Mouse (Mus musculus): ENCODE measurements around the gene Metrn. TPM values are rescaled to one million over a fixed set of nuclear protein-coding genes. Genes with fewer than 3 reads are reported as not detected.
A peak's percentile ranks its signal among the peaks of the same experiment; 100 is the strongest.

Gene Metrn
- 10 to 100 TPM; 40.4 to 41.0 TPM for total RNA-seq (2021)
- long read RNA-seq, experiment 1, partial matches to known transcripts, result 0 of 1 reads
- long read RNA-seq, experiment 1, other reads (novel, unspliced or antisense), result 0 of 1 reads
- long read RNA-seq, experiment 2, partial matches to known transcripts, result 0 of 7 reads
- long read RNA-seq, experiment 2, other reads (novel, unspliced or antisense), result 2 of 7 reads

- peak within 1 kb of the TSS; percentile 83 for H3K4me3 ChIP-seq
- H3K27ac ChIP-seq, result peak within 1 kb of the TSS; percentile 87
- DNase-seq, result peak; percentile 93
- no peak for TF ChIP-seq CTCF (IDR thresholded peaks at IDR 0.05)
- intact Hi-C loops (cut with DNase I), result loop anchor here (10.0 kb wide), 1 partner anchor 222 kb away; the partner anchor contains the start of genes Lmf1 and Sox8
These were observed at the start of gene Metrn for GRCm38 (mm10) chr17:25796951-25797369. Gene Metrn (minus strand): TSS chr17:25797136.

GRCm38 (mm10) chr17:25844396-25844901 lies 47.5 kb upstream of the Metrn start, which contains the start of gene Rhot2:
Gene Rhot2 (minus strand): TSS chr17:25844851.
- H3K4me3 ChIP-seq, result peak within 1 kb of the TSS; percentile 98
- intact Hi-C loops (cut with DNase I), result loop anchor here (2.0 kb wide), 1 partner anchor 16 kb away; the partner anchor contains the start of gene Wdr90

DNA sequence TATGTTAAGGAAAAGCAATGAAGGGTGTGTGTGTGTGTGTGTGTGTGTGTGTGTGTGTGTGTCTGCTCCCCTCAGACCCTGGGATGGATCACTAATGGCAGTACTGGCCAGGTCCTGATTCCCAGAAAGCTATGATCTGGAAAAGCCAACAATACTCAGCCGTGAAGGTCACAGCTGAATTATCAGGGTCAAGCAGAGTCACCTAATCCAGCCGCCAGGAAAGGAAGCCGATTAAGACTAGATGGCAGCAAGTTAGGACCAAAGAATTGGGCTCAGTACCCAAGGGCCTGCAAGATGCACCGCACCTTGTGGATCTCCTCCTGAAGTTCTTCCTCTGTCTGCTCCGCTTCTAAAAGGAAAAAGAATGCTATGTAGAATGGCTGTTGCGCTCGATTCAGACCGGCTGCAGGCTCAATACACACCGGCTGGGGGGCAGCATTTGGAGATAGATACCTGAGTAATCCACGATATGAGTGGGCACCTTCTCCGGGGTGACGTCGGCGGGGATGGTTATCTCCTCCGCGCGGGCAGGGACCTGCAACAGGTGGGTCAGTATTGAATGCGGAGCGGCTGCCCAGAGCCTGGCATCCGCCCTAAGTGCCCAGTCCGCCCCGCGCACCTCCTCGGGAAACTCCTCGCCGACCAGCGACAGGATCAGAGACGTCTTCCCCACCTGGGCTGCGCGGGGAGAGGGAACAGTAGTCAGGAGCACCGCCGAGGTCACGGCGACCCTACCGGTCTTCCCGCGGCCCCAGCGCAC lies 46.9 kb upstream of the Metrn start:
- intact Hi-C loops (cut with DNase I), result loop anchor here (2.0 kb wide), 1 partner anchor 17 kb away; the partner anchor contains the start of gene Wdr90
- peak overlapping the region; percentile 98 for H3K4me3 ChIP-seq
- H3K27ac ChIP-seq, result peak overlapping the region; percentile 97
- DNase-seq, result no peak
- TF ChIP-seq CTCF (IDR thresholded peaks at IDR 0.05), result no peak

More at GRCm38 (mm10) chr17:25844396-25844901, 47.5 kb upstream of the Metrn start, which contains the start of gene Rhot2:
- TF ChIP-seq CTCF (IDR thresholded peaks at IDR 0.05), result peak; percentile 59
- H3K27ac ChIP-seq, result peak within 1 kb of the TSS; percentile 97
- peak; percentile 98 for DNase-seq

GRCm38 (mm10) chr17:25843122-25843521 lies 46.2 kb upstream of the Metrn start:
- peak; percentile 38 for DNase-seq
- TF ChIP-seq CTCF (IDR thresholded peaks at IDR 0.05), result no peak
- intact Hi-C loops (cut with DNase I), result no loop called here
- peak overlapping the region; percentile 98 for H3K4me3 ChIP-seq
- peak overlapping the region; percentile 97 for H3K27ac ChIP-seq

DNA sequence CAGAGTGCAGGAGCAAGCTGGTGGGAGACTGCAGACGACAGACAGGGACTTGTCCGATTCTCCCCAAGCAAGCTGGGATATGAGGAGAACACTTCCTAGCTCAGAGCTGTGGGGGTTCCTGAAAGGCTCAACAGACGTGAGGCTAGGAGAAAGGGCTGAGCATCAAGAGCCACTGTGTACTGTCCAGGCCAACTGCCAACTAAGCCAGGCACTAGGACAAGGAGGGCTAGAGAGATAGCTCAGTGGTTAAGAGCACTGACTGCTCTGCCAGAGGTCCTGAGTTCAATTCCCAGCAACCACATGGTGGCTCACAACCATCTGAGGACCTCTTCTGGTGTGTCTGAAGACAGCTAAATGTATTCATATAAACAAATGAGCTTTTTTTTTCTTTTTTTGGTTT lies 45.6 kb upstream of the Metrn start:
- no peak for TF ChIP-seq CTCF (IDR thresholded peaks at IDR 0.05)
- H3K4me3 ChIP-seq, result no peak overlapping the region
- intact Hi-C loops (cut with DNase I), result no loop called here
- no peak for DNase-seq
- no peak overlapping the region for H3K27ac ChIP-seq

GRCm38 (mm10) chr17:25841117-25841880 lies 44.4 kb upstream of the Metrn start, which contains the start of gene Gm20683:
Gene Gm20683 (minus strand): TSS chr17:25841763.
- no peak within 1 kb of the TSS for H3K4me3 ChIP-seq
- no peak for TF ChIP-seq CTCF (IDR thresholded peaks at IDR 0.05)
- H3K27ac ChIP-seq, result peak within 1 kb of the TSS; percentile 99; the same call in 1 of the 2 replicates
- intact Hi-C loops (cut with DNase I), result no loop called here
- no peak for DNase-seq

DNA sequence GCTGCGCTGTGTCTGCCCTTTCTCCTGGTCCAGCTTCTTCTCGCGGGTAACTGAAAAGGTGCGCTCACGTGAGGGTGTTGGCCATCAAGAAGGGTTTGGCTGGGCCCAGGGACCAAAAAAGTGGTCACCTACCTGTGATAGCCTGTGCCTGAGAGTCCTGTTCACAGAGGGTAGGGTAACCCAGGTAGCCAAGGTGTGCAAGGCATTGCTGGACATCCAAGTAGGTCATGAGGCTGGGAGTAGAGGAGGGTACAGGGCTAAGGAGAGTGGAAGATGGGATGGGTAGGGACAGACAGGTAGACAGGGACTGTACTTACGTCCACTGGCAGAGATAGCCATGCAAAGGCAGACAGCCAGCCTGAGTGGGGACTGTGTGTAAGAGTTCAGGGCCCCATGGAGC lies 43.6 kb upstream of the Metrn start:
- no peak for TF ChIP-seq CTCF (IDR thresholded peaks at IDR 0.05)
- Histone ChIP-seq H3K27ac (peak overlapping the region; percentile 99), H3K4me3 (no peak overlapping the region)
- intact Hi-C loops (cut with DNase I), result no loop called here
- DNase-seq, result no peak

- peak overlapping the region; percentile 99 for H3K27ac ChIP-seq
These were observed 42.7 kb upstream of the Metrn start for GRCm38 (mm10) chr17:25839455-25840235.

DNA sequence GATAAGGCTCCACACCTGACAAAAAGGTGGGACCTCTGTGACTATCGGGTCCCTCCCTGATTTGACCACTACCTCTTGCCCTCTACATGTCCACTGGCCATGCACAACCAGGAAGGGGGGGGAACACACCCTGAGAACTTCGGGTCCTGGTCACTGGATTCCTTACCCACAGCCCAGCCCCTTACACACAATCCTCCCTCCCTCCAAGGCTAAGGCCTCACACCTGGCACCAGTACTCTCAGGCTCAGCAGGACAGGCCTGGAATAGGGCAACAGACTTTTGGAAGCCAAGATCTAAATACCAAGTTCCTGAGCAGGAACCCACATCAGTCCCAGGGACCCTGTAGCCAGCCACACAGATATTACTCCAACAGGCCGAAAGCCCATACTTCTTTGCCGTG lies 42.0 kb upstream of the Metrn start:
- intact Hi-C loops (cut with DNase I), result no loop called here
- H3K4me3 ChIP-seq, result peak overlapping the region; percentile 28
- TF ChIP-seq CTCF (IDR thresholded peaks at IDR 0.05), result no peak
- peak overlapping the region; percentile 99 for H3K27ac ChIP-seq
- DNase-seq, result peak; percentile 65

More at GRCm38 (mm10) chr17:25839455-25840235, 42.7 kb upstream of the Metrn start:
- intact Hi-C loops (cut with DNase I), result no loop called here
- no peak for DNase-seq
- no peak for TF ChIP-seq CTCF (IDR thresholded peaks at IDR 0.05)
- H3K4me3 ChIP-seq, result peak overlapping the region; percentile 28

- TF ChIP-seq CTCF (IDR thresholded peaks at IDR 0.05), result no peak
- intact Hi-C loops (cut with DNase I), result no loop called here
These were observed 40.6 kb upstream of the Metrn start for GRCm38 (mm10) chr17:25837533-25837932.

DNA sequence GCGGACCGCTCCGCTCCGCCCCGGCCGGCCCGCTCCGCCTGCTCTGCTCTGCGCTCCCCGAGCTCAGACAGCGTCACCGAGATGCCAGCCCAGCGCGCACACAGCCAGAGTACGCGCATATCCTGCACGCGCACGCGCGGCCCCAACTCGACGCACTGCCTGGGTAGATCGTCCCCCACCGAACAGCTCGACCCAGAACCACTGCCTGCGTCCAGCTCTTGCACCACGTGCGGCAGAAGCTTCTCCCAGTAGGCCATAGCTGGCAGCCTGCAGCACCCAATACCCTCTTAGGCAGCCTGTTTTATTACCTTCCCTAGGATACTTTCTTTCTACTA lies 40.1 kb upstream of the Metrn start, which contains the start of gene Rhbdl1:
Gene Rhbdl1, minus strand, starts transcription at position 220 of the 335 bp plus-strand sequence.
- peak within 1 kb of the TSS; percentile 95 for H3K4me3 ChIP-seq
- DNase-seq, result peak; percentile 93
- intact Hi-C loops (cut with DNase I), result no loop called here
- TF ChIP-seq CTCF (IDR thresholded peaks at IDR 0.05), result no peak
- peak within 1 kb of the TSS; percentile 99 for H3K27ac ChIP-seq

More at GRCm38 (mm10) chr17:25837533-25837932, 40.6 kb upstream of the Metrn start:
- H3K4me3 ChIP-seq, result peak overlapping the region; percentile 95
- peak; percentile 40 for DNase-seq
- H3K27ac ChIP-seq, result peak overlapping the region; percentile 99

Data from gastrocnemius, adult 2 months (tissue).